Mouse (Mus musculus) erythroblast, embryonic 14.5 days (primary cell): Measurements from ENCODE around the gene Pfkfb4.

Experiments used
- GATA1 ChIP-seq: IDR thresholded peaks from 2 replicates; pipeline ENCODE4 v1.6.1; 2012; ENCODE audit warnings: low read length, inconsistent platforms, mixed read lengths
- TAL1 ChIP-seq: IDR thresholded peaks from 3 replicates; pipeline ENCODE4 v1.6.1; 2012; ENCODE audit warnings: low read length, inconsistent platforms, mixed read lengths

DNA sequence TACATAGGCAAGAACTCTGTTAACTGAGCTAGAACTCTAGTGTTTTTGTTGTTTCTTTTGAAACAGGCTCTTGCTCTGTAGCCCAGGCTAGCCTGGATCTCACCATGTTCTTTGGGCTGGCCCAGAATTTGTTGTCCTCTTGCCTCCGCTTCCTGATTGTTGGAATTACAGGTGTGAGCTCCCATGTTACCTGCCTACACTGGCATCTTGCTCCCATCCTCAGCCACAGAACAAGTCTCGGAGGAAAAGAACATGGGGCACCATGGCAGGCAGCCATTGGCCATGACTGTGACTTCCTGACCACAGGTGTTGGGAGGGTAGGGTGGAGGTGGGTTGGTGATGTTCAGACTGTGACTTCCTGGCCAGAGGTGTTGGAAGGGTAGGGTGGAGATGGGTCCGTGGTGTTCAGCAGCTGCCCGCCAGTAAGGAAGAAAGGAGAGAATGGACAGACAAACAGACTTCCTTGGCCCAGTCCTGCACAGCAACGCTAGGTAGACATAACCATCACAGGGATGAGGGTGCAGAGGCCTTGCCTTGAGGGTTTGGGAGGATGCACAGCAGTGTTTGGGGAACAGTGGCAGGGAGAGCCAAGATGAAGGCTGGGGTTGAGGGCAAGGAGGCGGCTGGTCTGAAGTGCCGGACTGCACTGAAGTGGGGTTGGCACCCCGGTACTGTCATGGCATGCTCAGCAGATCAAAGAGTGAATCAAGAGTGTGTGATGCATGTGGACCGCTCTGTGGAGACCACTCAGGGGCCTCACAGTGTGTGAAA lies 61.1 kb downstream of the Pfkfb4 start:
- TF ChIP-seq TAL1 (no peak), GATA1 (no peak)
